Mouse (Mus musculus) CH12.LX (cell line): ENCODE results near the gene 4932438H23Rik.

ENCODE experiments used
- BHLHE40 ChIP-seq: IDR thresholded peaks from 2 replicates; pipeline ENCODE4 v1.6.1; 2011; ENCODE audit warnings: mild to moderate bottlenecking, low read depth, low read length, improper control_type of control experiment
- CTCF ChIP-seq, 2 experiments: IDR thresholded peaks in 1 of 2; conservative IDR thresholded peaks in 1 of 2; 2 replicates each; pipeline ENCODE4 v1.5.1; 2011 to 2012; ENCODE audit warnings: low read depth in 2 of 2, low read length in 2 of 2, improper control_type of control experiment in 1 of 2, inconsistent platforms in 1 of 2, mild to moderate bottlenecking in 1 of 2, moderate library complexity in 1 of 2
- E2F4 ChIP-seq: IDR thresholded peaks from 2 replicates; pipeline ENCODE4 v1.6.1; 2011; ENCODE audit warnings: low read depth, low read length, improper control_type of control experiment; ENCODE audit not compliant: insufficient replicate concordance
- ELF1 ChIP-seq: IDR thresholded peaks from 2 replicates; pipeline ENCODE4 v1.6.1; 2014; ENCODE audit warnings: low read depth, mild to moderate bottlenecking, inconsistent platforms, low read length, improper control_type of control experiment
- EP300 ChIP-seq: IDR thresholded peaks from 2 replicates; pipeline ENCODE4 v1.6.1; 2011; ENCODE audit warnings: low read length, improper control_type of control experiment
- JUN ChIP-seq: IDR thresholded peaks from 2 replicates; pipeline ENCODE4 v1.6.1; 2011; ENCODE audit warnings: low read depth, mild to moderate bottlenecking, low read length, improper control_type of control experiment, moderate library complexity; ENCODE audit not compliant: insufficient read depth
- MAX ChIP-seq: IDR thresholded peaks from 2 replicates; pipeline ENCODE4 v1.6.1; 2011; ENCODE audit warnings: low read length, improper control_type of control experiment
- NELFE ChIP-seq: IDR thresholded peaks from 2 replicates; pipeline ENCODE4 v1.6.1; 2011; ENCODE audit warnings: low read depth, low read length, improper control_type of control experiment
- POLR2A ChIP-seq: IDR thresholded peaks from 2 replicates; pipeline ENCODE4 v1.6.1; 2011; ENCODE audit warnings: low read depth, mild to moderate bottlenecking, improper control_type of control experiment, low read length
- POLR2AphosphoS2 ChIP-seq: IDR thresholded peaks from 2 replicates; pipeline ENCODE4 v1.6.1; 2011; ENCODE audit warnings: low read depth, low read length, improper control_type of control experiment
- TCF12 ChIP-seq: IDR thresholded peaks from 2 replicates; pipeline ENCODE4 v1.6.1; 2014; ENCODE audit warnings: low read depth, mild to moderate bottlenecking, inconsistent platforms, low read length, improper control_type of control experiment
- ZC3H11A ChIP-seq: IDR thresholded peaks from 2 replicates; pipeline ENCODE4 v1.6.1; 2012; ENCODE audit warnings: low read depth, mild to moderate bottlenecking, inconsistent platforms, low read length, improper control_type of control experiment
- ZNF384 ChIP-seq: IDR thresholded peaks from 2 replicates; pipeline ENCODE4 v1.6.1; 2012; ENCODE audit warnings: low read depth, low read length, improper control_type of control experiment, inconsistent platforms

DNA sequence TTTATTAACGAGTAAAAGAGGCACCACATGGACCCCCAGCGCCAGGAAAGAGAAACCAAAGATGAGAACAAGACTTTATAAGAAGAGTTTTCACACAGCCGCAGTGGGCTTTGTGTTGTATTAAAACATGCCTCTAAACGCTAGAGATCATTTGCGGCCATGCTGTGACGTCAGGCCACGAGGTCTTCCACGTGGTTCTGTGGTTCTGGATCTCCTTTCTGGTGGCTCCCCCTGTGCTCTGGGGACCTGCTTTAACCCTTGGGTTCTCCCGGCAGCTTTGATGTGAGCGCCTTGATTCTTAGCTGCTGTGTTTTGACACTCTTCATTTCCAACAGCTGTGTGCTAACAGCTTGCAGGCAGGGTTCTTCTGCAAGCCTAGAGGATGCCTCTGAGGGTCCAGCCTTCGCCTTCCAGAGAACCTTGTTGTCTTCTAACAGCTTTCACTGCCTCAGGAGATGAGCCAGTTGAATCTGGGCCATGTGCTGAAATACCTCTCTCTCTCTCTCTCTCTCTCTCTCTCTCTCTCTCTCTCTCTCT, 16.1 kb upstream of the 4932438H23Rik start:
- TF ChIP-seq POLR2A = no peak
- no peak for TF ChIP-seq EP300
- no peak for TF ChIP-seq TCF12
- TF ChIP-seq E2F4 = no peak
- no peak for TF ChIP-seq ZC3H11A
- TF ChIP-seq JUN = no peak
- TF ChIP-seq ELF1 = no peak
- TF ChIP-seq MAX = peak; percentile 95
- no peak for TF ChIP-seq CTCF (conservative IDR thresholded peaks at IDR 0.05 in 1 of 2, IDR thresholded peaks at IDR 0.05 in 1 of 2; ENCODE audit: low read depth in 2 of 2, low read length in 2 of 2)
- no peak for TF ChIP-seq NELFE
- no peak for TF ChIP-seq POLR2AphosphoS2
- TF ChIP-seq BHLHE40 = no peak
- no peak for TF ChIP-seq ZNF384
